Mouse (Mus musculus): Measurements from ENCODE around the gene H2-Q10. TPM values are rescaled to one million over a fixed set of nuclear protein-coding genes. Genes with fewer than 3 reads are reported as not detected.

H2-Q10 gene
- total RNA-seq (2023), result 62.6 TPM

DNA sequence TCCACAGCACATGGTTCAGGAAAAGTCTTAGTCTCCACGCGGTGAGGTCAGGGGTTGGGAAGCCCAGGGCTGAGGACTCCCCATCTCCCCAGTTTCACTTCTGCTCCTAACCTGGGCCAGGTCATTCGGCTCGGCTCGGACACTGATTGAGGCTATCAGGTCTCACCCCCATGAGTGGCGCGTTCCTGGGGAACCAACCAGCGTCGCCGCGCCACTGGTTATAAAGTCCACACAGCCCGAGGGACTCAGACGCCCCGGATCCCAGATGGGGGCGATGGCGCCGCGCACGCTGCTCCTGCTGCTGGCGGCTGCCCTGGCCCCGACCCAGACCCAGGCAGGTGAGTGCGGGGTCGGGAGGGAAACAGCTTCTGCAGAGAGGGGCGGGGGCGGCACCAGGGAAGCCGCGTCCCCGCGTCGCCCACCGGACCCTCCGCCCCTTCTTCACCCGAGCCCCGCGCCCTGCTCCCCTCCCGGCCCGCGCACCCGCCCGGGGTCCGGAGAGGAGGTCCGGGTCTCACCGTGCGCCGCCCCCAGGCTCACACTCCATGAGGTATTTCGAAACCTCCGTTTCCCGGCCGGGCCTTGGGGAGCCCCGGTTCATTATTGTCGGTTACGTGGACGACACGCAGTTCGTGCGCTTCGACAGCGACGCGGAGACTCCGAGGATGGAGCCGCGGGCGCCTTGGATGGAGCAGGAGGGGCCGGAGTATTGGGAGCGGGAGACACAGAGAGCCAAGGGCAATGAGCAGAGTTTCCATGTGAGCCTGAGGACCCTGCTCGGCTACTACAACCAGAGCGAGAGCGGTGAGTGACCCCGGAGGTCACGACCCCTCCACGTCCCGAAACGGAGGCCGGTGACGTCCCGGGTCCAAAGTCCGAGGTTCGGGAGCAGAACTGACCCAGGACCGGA, at the start of gene H2-Q10:
TSS of gene H2-Q10 (plus strand) at position 248 of the 910 bp plus-strand sequence.

DNA sequence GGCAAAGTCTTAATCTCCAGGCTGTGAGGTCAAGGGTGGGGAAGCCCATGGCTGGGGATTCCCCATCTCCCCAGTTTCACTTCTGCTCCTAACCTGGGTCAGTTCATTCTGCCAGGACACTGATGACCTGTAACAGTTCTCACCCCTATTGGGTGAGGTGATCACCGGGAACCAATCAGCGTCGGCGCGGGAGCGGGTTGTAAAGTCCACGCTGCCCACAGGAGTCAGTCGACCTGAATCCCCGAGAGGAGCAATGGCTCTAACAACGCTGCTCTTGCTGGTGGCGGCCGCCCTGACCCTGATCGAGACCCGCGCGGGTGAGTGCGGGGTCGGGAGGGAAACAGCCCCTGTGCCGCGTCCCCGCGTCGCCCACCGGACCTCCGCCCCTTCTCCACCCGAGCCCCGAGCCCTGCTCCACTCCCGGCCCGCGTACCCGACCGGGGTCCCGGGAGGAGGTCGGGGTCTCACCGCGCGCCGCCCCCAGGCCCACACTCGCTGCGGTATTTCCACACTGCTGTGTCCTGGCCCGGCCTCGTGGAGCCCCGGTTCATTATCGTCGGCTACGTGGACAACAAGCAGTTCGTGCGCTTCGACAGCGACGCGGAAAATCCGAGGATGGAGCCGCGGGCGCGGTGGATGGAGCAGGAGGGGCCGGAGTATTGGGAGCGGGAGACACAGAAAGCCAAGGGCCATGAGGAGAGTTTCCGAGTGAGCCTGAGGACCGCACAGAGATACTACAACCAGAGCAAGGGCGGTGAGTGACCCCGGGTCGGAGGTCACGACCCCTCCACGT, 45.1 kb upstream of the H2-Q10 start, which contains the start of gene H2-Q6:
TSS of gene H2-Q6 (plus strand) at position 227 of the 793 bp plus-strand sequence.

DNA sequence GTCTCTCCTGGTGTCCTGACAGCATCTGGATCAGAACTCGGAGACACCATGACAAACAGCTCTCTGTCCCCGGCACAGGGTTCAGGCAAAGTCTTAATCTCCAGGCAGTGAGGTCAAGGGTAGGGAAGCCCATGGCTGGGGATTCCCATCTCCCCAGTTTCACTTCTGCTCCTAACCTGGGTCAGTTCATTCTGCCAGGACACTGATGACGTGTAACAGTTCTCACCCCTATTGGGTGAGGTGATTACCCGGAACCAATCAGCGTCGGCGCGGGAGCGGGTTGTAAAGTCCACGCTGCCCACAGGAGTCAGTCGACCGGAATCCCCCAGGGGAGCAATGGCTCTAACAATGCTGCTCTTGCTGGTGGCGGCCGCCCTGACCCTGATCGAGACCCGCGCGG, 31.0 kb upstream of the H2-Q10 start, which contains the start of gene H2-Q7:
TSS of gene H2-Q7 (plus strand) at position 271 of the 400 bp plus-strand sequence.

DNA sequence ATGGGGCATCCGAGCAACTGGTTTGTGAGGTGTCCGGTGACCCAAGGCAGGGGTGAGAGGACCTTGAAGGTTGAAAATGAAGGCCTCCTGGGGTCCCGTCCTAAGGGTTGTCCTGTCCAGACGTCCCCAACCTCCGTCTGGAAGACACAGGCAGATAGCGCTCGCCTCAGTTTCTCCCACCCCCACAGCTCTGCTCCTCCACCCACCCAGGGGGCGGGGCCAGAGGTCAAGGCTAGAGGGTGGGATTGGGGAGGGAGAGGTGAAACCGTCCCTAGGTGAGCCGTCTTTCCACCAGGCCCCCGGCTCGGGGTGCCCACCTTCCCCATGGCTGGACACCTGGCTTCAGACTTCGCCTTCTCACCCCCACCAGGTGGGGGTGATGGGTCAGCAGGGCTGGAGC, 35.9 kb downstream of the H2-Q10 start, which contains the start of gene Pou5f1:
TSS of gene Pou5f1 (plus strand) at position 243 of the 400 bp plus-strand sequence.

DNA sequence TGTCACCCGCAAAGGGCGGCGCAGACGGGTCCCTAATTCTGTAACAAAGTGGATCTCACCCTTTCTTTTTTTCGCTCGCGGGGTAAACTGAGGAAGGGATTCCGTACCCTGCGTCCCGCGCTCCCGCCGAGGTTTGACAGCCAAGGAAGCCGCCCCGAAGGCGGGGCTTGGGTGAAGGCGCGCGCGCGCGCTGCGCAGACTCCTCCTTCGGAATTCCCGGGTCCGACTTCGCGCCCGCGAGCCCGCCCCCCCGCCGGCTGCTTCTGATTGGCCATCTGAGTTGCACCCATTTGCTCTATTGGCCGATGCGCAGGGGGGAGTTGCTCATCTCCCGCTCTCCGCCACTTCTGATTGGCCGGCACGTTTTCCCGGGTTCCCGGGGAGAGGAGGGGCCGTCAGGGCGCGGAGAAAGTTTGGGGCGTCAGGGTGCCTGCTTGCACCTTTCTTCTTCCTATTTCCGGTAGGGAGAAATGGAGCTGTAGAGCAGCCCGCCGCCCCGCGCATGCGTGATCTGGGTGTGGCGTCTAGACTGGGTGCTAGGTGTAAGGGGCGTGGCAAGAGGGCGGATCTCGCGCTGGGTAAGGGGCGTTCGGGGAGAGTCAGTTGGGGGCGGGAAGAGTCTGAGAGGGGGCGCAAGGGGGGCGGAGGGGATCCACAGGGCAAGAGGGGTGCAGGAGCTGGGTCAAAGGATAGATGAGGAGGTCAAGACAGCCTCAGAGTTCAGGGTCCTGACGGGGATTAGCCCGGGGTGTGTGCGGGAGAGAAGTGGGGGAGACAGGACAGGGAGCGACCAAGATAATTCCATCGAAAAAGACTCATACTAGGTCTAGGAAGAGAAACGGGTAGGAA, 47.0 kb downstream of the H2-Q10 start, which contains the start of the genes Tcf19 and Cchcr1:
TSS of gene Tcf19 (minus strand) at position 173 of the 849 bp plus-strand sequence.
TSS of gene Cchcr1 (plus strand) at position 449 of the 849 bp plus-strand sequence.

Other genes starting within 250 kb of the H2-Q10 start
- gene Gm16181, start 249.3 kb upstream of the H2-Q10 start, total RNA-seq (2023), result not detected
- 2.9 TPM for gene Atp6v1g2, start 236.4 kb upstream of the H2-Q10 start, total RNA-seq (2023)
- 12.2 TPM for gene Nfkbil1, start 234.3 kb upstream of the H2-Q10 start, total RNA-seq (2023)
- 460 TPM for gene Ddx39b, start 228.3 kb upstream of the H2-Q10 start, total RNA-seq (2023)
- gene H2-D1, start 207.4 kb upstream of the H2-Q10 start, total RNA-seq (2023), result 2,305 TPM
- 16.9 TPM for gene H2-Q1, start 149.7 kb upstream of the H2-Q10 start, total RNA-seq (2023)
- 10.5 TPM for gene H2-Q2, start 127.8 kb upstream of the H2-Q10 start, total RNA-seq (2023)
- 491 TPM for gene H2-Q4, start 90.5 kb upstream of the H2-Q10 start, total RNA-seq (2023)
- 143 TPM for gene H2-Q6, start 45.2 kb upstream of the H2-Q10 start, total RNA-seq (2023)
- 493 TPM for gene H2-Q7, start 30.9 kb upstream of the H2-Q10 start, total RNA-seq (2023)
- 1.3 TPM for gene Pou5f1, start 35.9 kb downstream of the H2-Q10 start, total RNA-seq (2023)
- 6.7 TPM for gene Tcf19, start 46.7 kb downstream of the H2-Q10 start, total RNA-seq (2023)
- gene Cchcr1, start 47.0 kb downstream of the H2-Q10 start, total RNA-seq (2023), result 12.5 TPM
- not detected for gene Psors1c2, start 63.1 kb downstream of the H2-Q10 start, total RNA-seq (2023)
- gene Cdsn, start 82.0 kb downstream of the H2-Q10 start, total RNA-seq (2023), result not detected
- gene 2300002M23Rik, start 97.4 kb downstream of the H2-Q10 start, total RNA-seq (2023), result not detected
- gene Sfta2, start 131.5 kb downstream of the H2-Q10 start, total RNA-seq (2023), result not detected
- not detected for gene Gm9573, start 156.5 kb downstream of the H2-Q10 start, total RNA-seq (2023)
- not detected for gene Mucl3, start 173.6 kb downstream of the H2-Q10 start, total RNA-seq (2023)
- 45.6 TPM for gene Vars2, start 197.5 kb downstream of the H2-Q10 start, total RNA-seq (2023)
- gene Gtf2h4, start 203.7 kb downstream of the H2-Q10 start, total RNA-seq (2023), result 15.9 TPM
- gene Ddr1, start 234.5 kb downstream of the H2-Q10 start, total RNA-seq (2023), result 10.0 TPM

Data from CD8-positive naive resting alpha-beta T cell, adult 57 days (primary cell).